Mouse (Mus musculus): ENCODE results near the gene Hoxd10.

- TF ChIP-seq POLR2A (IDR thresholded peaks at IDR 0.05; ENCODE audit: extremely low read depth, insufficient read depth, low read length), result no peak
- no peak for TF ChIP-seq CTCF (IDR thresholded peaks at IDR 0.05; ENCODE audit: low read depth, low read length)
Measured at GRCm38 (mm10) chr2:74655821-74656631, 35.7 kb upstream of the Hoxd10 start.
